Mouse (Mus musculus) MEL (cell line): ENCODE measurements around the gene Gm20388.

Experiments
- MEF2A ChIP-seq: IDR thresholded peaks from 2 replicates; pipeline ENCODE4 v1.6.1; 2014; ENCODE audit warnings: low read depth, mild to moderate bottlenecking, inconsistent platforms, low read length, improper control_type of control experiment; ENCODE audit not compliant: poor library complexity, insufficient replicate concordance, severe bottlenecking; ENCODE audit errors: extremely low read depth
- POLR2AphosphoS2 ChIP-seq: IDR thresholded peaks from 2 replicates; pipeline ENCODE4 v1.6.1; 2011; ENCODE audit warnings: low read length, improper control_type of control experiment

- TF ChIP-seq POLR2AphosphoS2 (no peak), MEF2A (no peak)
Observed at GRCm38 (mm10) chr8:124272792-124273191, 4362.2 kb downstream of the Gm20388 start.
